8 mouse cellular contexts compared by ENCODE assay signal in genomic region chr7:27329326-27329947, GRCm38 (mm10). TPM values are rescaled to one million over a fixed set of nuclear protein-coding genes. Genes with fewer than 3 reads are reported as not detected.
A peak's percentile ranks its signal among the peaks of the same experiment; 100 is the strongest.
DNase-seq lines count a peak whose midpoint lies in the region; ATAC-seq and TF ChIP-seq lines count a peak whose summit lies in the region.

No protein-coding gene starts in this region.

- peaks cover 71% of the 10 kb centered on the region for H3K27me3 ChIP-seq in forebrain, postnatal 0 days (ENCODE audit: insufficient read depth, low read length)
- peaks cover 97% of the 10 kb centered on the region for H3K27me3 ChIP-seq in hindbrain, embryonic 11.5 days (ENCODE audit: control insufficient read depth, insufficient read depth, low read length)

- H3K27ac ChIP-seq in forebrain, postnatal 0 days (ENCODE audit: low read depth, low read length): no peak overlapping the region
- no peak overlapping the region for H3K27ac ChIP-seq in hindbrain, embryonic 11.5 days (ENCODE audit: low read depth, low read length)

- peak overlapping the region; percentile 16; the same call in 1 of the 2 replicates for H3K4me3 ChIP-seq in forebrain, postnatal 0 days (ENCODE audit: low read depth, low read length)
- peak overlapping the region; percentile 6; the same call in 1 of the 2 replicates for H3K4me3 ChIP-seq in hindbrain, embryonic 11.5 days (ENCODE audit: low read depth, low read length)

- H3K4me2 ChIP-seq in forebrain, postnatal 0 days (ENCODE audit: low read depth): peak overlapping the region; percentile 33
- H3K4me2 ChIP-seq in hindbrain, embryonic 11.5 days (replicated peaks; ENCODE audit: low read depth, low read length): peak overlapping the region; percentile 38

- H3K9me3 ChIP-seq in forebrain, postnatal 0 days (ENCODE audit: low read length): no peaks in the 10 kb centered on the region
- H3K9me3 ChIP-seq in hindbrain, embryonic 11.5 days (ENCODE audit: control insufficient read depth, low read length): no peaks in the 10 kb centered on the region

- H3K36me3 ChIP-seq in forebrain, postnatal 0 days (ENCODE audit: insufficient read depth): peaks cover 3% of the 10 kb centered on the region; the same call in 1 of the 2 replicates
- no peaks in the 10 kb centered on the region for H3K36me3 ChIP-seq in hindbrain, embryonic 11.5 days (ENCODE audit: control insufficient read depth, insufficient read depth, low read length)

- H3K9ac ChIP-seq in forebrain, postnatal 0 days: no peak overlapping the region
- H3K9ac ChIP-seq in hindbrain, embryonic 11.5 days (ENCODE audit: low read depth, low read length): 0 out of 2 replicates have a peak overlapping the region, but pooled peaks have one; percentile 12

- 5% methylated on average over 43 of the region's 45 CpGs for WGBS in forebrain, postnatal 0 days
- 4% methylated on average over 45 of the region's 45 CpGs for WGBS in hindbrain, embryonic 11.5 days

- peak; percentile 73 for TF ChIP-seq CTCF in forebrain, postnatal 0 days (IDR thresholded peaks at IDR 0.05; ENCODE audit: low read depth)

- peak; percentile 88 for DNase-seq in ES-CJ7 (ENCODE audit: low read depth, low spot score)
- peak; percentile 67 for DNase-seq in cerebellum, adult 11-12 months
- peak; percentile 78 for DNase-seq in forebrain, postnatal 0 days
- peak; percentile 93 for DNase-seq in hindbrain, embryonic 11.5 days (ENCODE audit: low spot score)
- DNase-seq in layer of hippocampus, postnatal 10 days (ENCODE audit: low spot score in 2 of 2): peak; percentile 88 to 90
- peak; percentile 96 for DNase-seq in lung, postnatal 14 days
- DNase-seq in retina, adult 2 months (ENCODE audit: low read depth, low spot score): peak; percentile 37
- DNase-seq in thymus, postnatal 36 days: peak; percentile 88 to 94

- peak; percentile 35 for ATAC-seq in forebrain, postnatal 0 days
- ATAC-seq in hindbrain, embryonic 11.5 days (ENCODE audit: low FRiP score): peak; percentile 17; the same call in 1 of the 2 replicates

- H3K4me1 ChIP-seq in forebrain, postnatal 0 days (ENCODE audit: insufficient read depth): peaks cover 6% of the 10 kb centered on the region; the same call in 1 of the 2 replicates
- H3K4me1 ChIP-seq in hindbrain, embryonic 11.5 days (replicated peaks; ENCODE audit: control insufficient read depth, insufficient read depth, low read length): peaks cover 20% of the 10 kb centered on the region

RNA-seq across cellular contexts. Expression of gene Ltbp4, which starts 8.1 kb away (rescaled TPM):
- total RNA-seq in forebrain, postnatal 0 days (2014; rRNA removed): 13.4 and 26.7 TPM in 2 replicates
- polyA plus RNA-seq in forebrain, postnatal 0 days (2015; fragmentation: Nextera tagmentation; extraction: Ambion mirVana): 8.3 and 11.7 TPM in 2 replicates
- polyA plus RNA-seq in hindbrain, embryonic 11.5 days (2014; fragmentation: Nextera tagmentation; extraction: Ambion mirVana): 2.4 and 3.9 TPM in 2 replicates
- 10 to 100 TPM; 49.9 to 59.2 TPM for total RNA-seq in layer of hippocampus, postnatal 10 days (2021)

RNA-seq across cellular contexts. Expression of gene Shkbp1, which starts 26.4 kb away (rescaled TPM):
- 30.2 and 35.6 TPM in 2 replicates for total RNA-seq in forebrain, postnatal 0 days (2014; rRNA removed)
- polyA plus RNA-seq in forebrain, postnatal 0 days (2015; fragmentation: Nextera tagmentation; extraction: Ambion mirVana): 31.8 and 33.1 TPM in 2 replicates
- polyA plus RNA-seq in hindbrain, embryonic 11.5 days (2014; fragmentation: Nextera tagmentation; extraction: Ambion mirVana): 51.5 and 56.7 TPM in 2 replicates
- 10 to 100 TPM; 24.9 to 29.9 TPM for total RNA-seq in layer of hippocampus, postnatal 10 days (2021)

RNA-seq across cellular contexts. Expression of gene Gm20479, which starts 27.8 kb away (rescaled TPM):
- not detected in 2 replicates for total RNA-seq in forebrain, postnatal 0 days (2014; rRNA removed)
- polyA plus RNA-seq in forebrain, postnatal 0 days (2015; fragmentation: Nextera tagmentation; extraction: Ambion mirVana): not detected in 2 replicates
- polyA plus RNA-seq in hindbrain, embryonic 11.5 days (2014; fragmentation: Nextera tagmentation; extraction: Ambion mirVana): 0.33 and 0.57 TPM in 2 replicates
- not detected for total RNA-seq in layer of hippocampus, postnatal 10 days (2021)

Comparison
In these comparisons a context has a peak if more than half of its experiments do, and no peak if none do; other contexts are left out.
1. DNase-seq: peak in every context shown above with its lines; median percentile 96 in lung, postnatal 14 days; 93 in hindbrain, embryonic 11.5 days; 91 in thymus, postnatal 36 days; 89 in layer of hippocampus, postnatal 10 days; 88 in ES-CJ7; 78 in forebrain, postnatal 0 days; 67 in cerebellum, adult 11-12 months; 37 in retina, adult 2 months.